Mouse (Mus musculus) embryonic fibroblast, embryonic 13.5 days (primary cell): ENCODE measurements around the gene Tor4a. TPM values are rescaled to one million over a fixed set of nuclear protein-coding genes. Genes with fewer than 3 reads are reported as not detected.

Source experiments
- H3K27ac ChIP-seq: 2 replicates; pipeline ENCODE4 v1.5.1; 2012; ENCODE audit warnings: low read length, control low read depth, inconsistent platforms; ENCODE audit not compliant: insufficient read depth
- H3K4me1 ChIP-seq: 2 replicates; pipeline ENCODE4 v1.6.1; 2011; ENCODE audit warnings: low read length; ENCODE audit not compliant: control insufficient read depth, insufficient read depth
- H3K4me3 ChIP-seq: 2 replicates; pipeline ENCODE4 v1.5.1; 2011; ENCODE audit warnings: mild to moderate bottlenecking, control low read depth, low read length; ENCODE audit not compliant: insufficient read depth
- CTCF ChIP-seq: IDR thresholded peaks from 2 replicates; pipeline ENCODE4 v1.5.1; 2011; ENCODE audit warnings: mild to moderate bottlenecking, control low read depth, low read length, moderate library complexity, borderline replicate concordance; ENCODE audit not compliant: insufficient read depth
- POLR2A ChIP-seq: IDR thresholded peaks from 2 replicates; pipeline ENCODE4 v1.6.1; 2011; ENCODE audit warnings: low read depth, mild to moderate bottlenecking, control low read depth, low read length, moderate library complexity
- polyA plus RNA-seq: library from polyadenylated mRNA; stranded (reverse); fragments of >200 nt; gene quantifications from 2 replicates; pipeline ENCODE4 v1.2.4, GENCODE M21; 2011; ENCODE audit warnings: low read depth; ENCODE audit not compliant: missing spikeins, insufficient read length

The Tor4a gene
- polyA plus RNA-seq, 1 experiment = 17.5 TPM

- Histone ChIP-seq H3K27ac (no peak overlapping the region), H3K4me3 (no peak overlapping the region), H3K4me1 (peaks cover 18% of the 10 kb centered on the region)
- TF ChIP-seq POLR2A (no peak), CTCF (no peak)
Observed at GRCm38 (mm10) chr2:25194486-25195171, 2.1 kb downstream of the Tor4a start.

- no peak overlapping the region for H3K27ac ChIP-seq
- TF ChIP-seq POLR2A (no peak), CTCF (no peak)
Observed at GRCm38 (mm10) chr2:25194006-25194405, 2.7 kb downstream of the Tor4a start.

GRCm38 (mm10) chr2:25193330-25193770 is 3.3 kb downstream of the Tor4a start:
- TF ChIP-seq POLR2A (0 out of 2 replicates have a peak, but pooled peaks have one; percentile 13), CTCF (peak; percentile 92)
- no peak overlapping the region for H3K4me3 ChIP-seq
- H3K4me1 ChIP-seq = peaks cover 13% of the 10 kb centered on the region; the same call in 1 of the 2 replicates
- no peak overlapping the region for H3K27ac ChIP-seq

More at GRCm38 (mm10) chr2:25194006-25194405, 2.7 kb downstream of the Tor4a start:
- no peak overlapping the region for H3K4me3 ChIP-seq
- H3K4me1 ChIP-seq = peaks cover 15% of the 10 kb centered on the region

GRCm38 (mm10) chr2:25187841-25188240 is 8.8 kb downstream of the Tor4a start:
- no peak overlapping the region for H3K4me3 ChIP-seq
- H3K4me1 ChIP-seq = no peaks in the 10 kb centered on the region
- TF ChIP-seq CTCF = no peak
- no peak for TF ChIP-seq POLR2A

GRCm38 (mm10) chr2:25186575-25186930 is 10.1 kb downstream of the Tor4a start:
- no peak overlapping the region for H3K4me3 ChIP-seq

More at GRCm38 (mm10) chr2:25187841-25188240, 8.8 kb downstream of the Tor4a start:
- no peak overlapping the region for H3K27ac ChIP-seq

GRCm38 (mm10) chr2:25185625-25186574 is 10.8 kb downstream of the Tor4a start:
- TF ChIP-seq CTCF (peak; percentile 42; the same call in 1 of the 2 replicates), POLR2A (no peak)
- Histone ChIP-seq H3K4me1 (no peaks in the 10 kb centered on the region), H3K27ac (no peak overlapping the region), H3K4me3 (peak overlapping the region; percentile 10; the same call in 1 of the 2 replicates)

More at GRCm38 (mm10) chr2:25186575-25186930, 10.1 kb downstream of the Tor4a start:
- no peak overlapping the region for H3K27ac ChIP-seq
- H3K4me1 ChIP-seq = no peaks in the 10 kb centered on the region
- no peak for TF ChIP-seq POLR2A
- no peak for TF ChIP-seq CTCF

GRCm38 (mm10) chr2:25184496-25184895 is 12.2 kb downstream of the Tor4a start:
- no peaks in the 10 kb centered on the region for H3K4me1 ChIP-seq
- no peak overlapping the region for H3K4me3 ChIP-seq
- no peak for TF ChIP-seq POLR2A
- no peak for TF ChIP-seq CTCF
- no peak overlapping the region for H3K27ac ChIP-seq

- no peaks in the 10 kb centered on the region for H3K4me1 ChIP-seq
- H3K4me3 ChIP-seq = no peak overlapping the region
- TF ChIP-seq POLR2A = no peak
- TF ChIP-seq CTCF = no peak
- H3K27ac ChIP-seq = no peak overlapping the region
Observed at GRCm38 (mm10) chr2:25183336-25183735, 13.3 kb downstream of the Tor4a start.

- Histone ChIP-seq H3K4me3 (no peak overlapping the region), H3K27ac (no peak overlapping the region), H3K4me1 (no peaks in the 10 kb centered on the region)
- TF ChIP-seq CTCF (no peak), POLR2A (no peak)
Observed at GRCm38 (mm10) chr2:25182664-25183063, 14.0 kb downstream of the Tor4a start.
